Mouse (Mus musculus): ENCODE data around the gene R3hcc1l.

- TF ChIP-seq EP300 (optimal IDR thresholded peaks at IDR 0.05): no peak
- TF ChIP-seq CTCF (IDR thresholded peaks at IDR 0.05; ENCODE audit: low read depth): no peak
Observed at GRCm38 (mm10) chr19:42612654-42613053, 94.1 kb downstream of the R3hcc1l start, which contains the start of gene Loxl4.
